Mouse (Mus musculus) 3T3-L1 (cell line): ENCODE data around the gene Gpr85.

Source experiments
- DNase-seq: peaks from one replicate; pipeline ENCODE4 v3.0.0-alpha.2; 2015; ENCODE audit warnings: low read depth, low spot score

The Gpr85 gene

DNA sequence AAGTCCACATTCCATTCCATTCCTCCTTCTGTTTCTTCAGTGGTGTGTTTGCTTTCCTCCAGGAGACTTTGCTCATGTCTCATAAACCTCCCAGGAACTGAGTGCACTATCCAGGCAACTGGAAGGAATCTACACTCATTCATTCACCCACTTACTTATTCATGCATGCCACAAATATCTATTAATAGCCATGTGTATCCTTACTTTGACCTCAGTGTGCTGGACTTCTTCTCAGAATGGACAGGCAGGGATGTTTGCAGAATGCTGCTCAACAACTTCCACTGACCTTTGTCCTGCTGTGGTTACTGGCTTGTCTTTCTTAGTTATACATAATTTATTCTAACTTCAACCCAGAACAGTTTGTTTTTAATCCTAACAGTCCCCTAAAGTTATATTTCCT lies 23.1 kb downstream of the Gpr85 start:
- DNase-seq, result peak; percentile 82

DNA sequence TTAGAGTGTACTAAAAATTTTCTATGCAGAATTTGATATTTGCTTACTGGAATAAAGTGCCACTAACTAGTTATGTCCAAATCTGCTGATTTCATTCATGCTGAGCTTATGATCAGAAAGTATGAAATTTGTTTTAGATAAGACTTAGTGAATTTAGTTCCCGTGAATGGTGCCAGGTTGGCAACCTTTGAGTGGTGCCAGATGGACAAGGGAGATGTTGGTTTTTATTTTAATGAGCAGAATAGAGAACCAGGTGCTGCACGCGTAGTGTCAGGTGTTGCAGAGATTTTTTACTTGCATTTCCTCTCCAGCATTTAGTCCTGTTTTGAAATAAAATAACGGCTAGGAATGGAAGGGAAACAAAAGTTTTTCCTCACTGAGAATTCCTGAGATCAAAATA lies 27.6 kb downstream of the Gpr85 start:
- no peak for DNase-seq

DNA sequence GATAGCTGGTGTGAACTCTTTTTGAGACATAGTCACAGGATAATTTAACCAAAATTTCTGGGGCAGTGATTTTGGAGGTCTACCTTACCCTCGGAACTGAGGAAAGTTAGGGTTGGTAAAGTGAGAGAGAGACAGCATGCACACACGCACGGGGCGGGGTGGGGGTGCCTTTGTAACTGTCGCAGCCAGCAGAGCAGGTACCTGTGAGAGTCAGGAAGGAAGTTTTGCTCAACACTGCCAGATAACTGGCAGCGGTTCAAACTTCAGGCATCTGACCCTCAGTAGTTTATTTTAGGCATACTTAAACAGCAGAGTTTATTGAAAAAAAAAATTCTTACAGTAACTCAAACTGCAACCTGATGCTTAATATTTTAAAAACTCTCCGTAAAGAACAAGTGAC lies 39.7 kb downstream of the Gpr85 start:
- no peak for DNase-seq

DNA sequence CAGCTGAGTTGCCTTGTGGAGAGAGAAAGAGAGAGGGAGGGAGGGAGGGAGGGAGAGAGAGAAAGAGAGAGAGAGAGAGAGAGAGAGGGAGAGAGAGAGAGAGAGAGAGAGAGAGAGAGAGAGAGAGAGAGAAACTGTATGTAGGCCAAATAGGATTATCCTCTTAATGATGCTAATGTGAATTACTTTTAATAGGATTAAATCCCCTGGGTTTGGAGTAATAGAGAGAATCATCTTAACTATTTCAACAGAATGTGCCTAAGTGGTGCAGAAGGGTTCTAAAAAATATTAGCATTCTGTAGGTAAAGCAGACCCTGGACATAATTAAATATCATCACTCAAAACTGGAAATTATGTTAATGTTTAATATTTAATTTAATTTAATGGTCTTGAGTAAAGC lies 42.4 kb downstream of the Gpr85 start:
- DNase-seq, result no peak
